Mouse (Mus musculus) neural tube, embryonic 12.5 days (tissue): ENCODE data around the gene Gm47959. TPM values are rescaled to one million over a fixed set of nuclear protein-coding genes. Genes with fewer than 3 reads are reported as not detected.

ENCODE experiments used
- ATAC-seq: fragments of 200-750 bp; cut with Nextera tagmentation; 2 replicates; pipeline ENCODE4 v1.8.0; 2017; ENCODE audit warnings: low read depth, mild to moderate bottlenecking, moderate TSS enrichment, moderate library complexity; ENCODE audit not compliant: low FRiP score
- H3K27ac ChIP-seq: fragments of 300-500 bp; sonication (generic); 2 replicates; pipeline ENCODE4 v1.5.1; 2016
- H3K27me3 ChIP-seq: fragments of 300-500 bp; sonication (generic); replicated peaks from 2 replicates; pipeline ENCODE4 v1.6.1; 2016; ENCODE audit warnings: mild to moderate bottlenecking
- H3K36me3 ChIP-seq: fragments of 300-500 bp; sonication (generic); 2 replicates; pipeline ENCODE4 v1.6.1; 2016; ENCODE audit warnings: mild to moderate bottlenecking
- H3K4me1 ChIP-seq: fragments of 300-500 bp; sonication (generic); 2 replicates; pipeline ENCODE4 v1.6.1; 2016
- H3K4me2 ChIP-seq: fragments of 300-500 bp; sonication (generic); replicated peaks from 2 replicates; pipeline ENCODE4 v1.6.1; 2016; ENCODE audit warnings: mild to moderate bottlenecking
- H3K4me3 ChIP-seq: fragments of 300-500 bp; sonication (generic); 2 replicates; pipeline ENCODE4 v1.5.1; 2016
- H3K9ac ChIP-seq: fragments of 300-500 bp; sonication (generic); 2 replicates; pipeline ENCODE4 v1.6.1; 2016; ENCODE audit warnings: mild to moderate bottlenecking
- H3K9me3 ChIP-seq: fragments of 300-500 bp; sonication (generic); 2 replicates; pipeline ENCODE4 v1.6.1; 2016; ENCODE audit warnings: mild to moderate bottlenecking
- WGBS: fragments of 180-500 bp; shearing (Covaris S2); methylation state at CpG from one replicate; pipeline ENCODE4 v1.1.7; 2016; 5-methylcytosine and 5-hydroxymethylcytosine counted together
- polyA plus RNA-seq: library from polyadenylated mRNA; unstranded; fragments of >200 nt; fragmentation: Nextera tagmentation; extraction: Ambion mirVana; gene quantifications from 2 replicates; pipeline ENCODE4 v1.2.1, GENCODE M21; 2016

The Gm47959 gene
- polyA plus RNA-seq, 1 experiment from 2014 or later, result not detected

DNA sequence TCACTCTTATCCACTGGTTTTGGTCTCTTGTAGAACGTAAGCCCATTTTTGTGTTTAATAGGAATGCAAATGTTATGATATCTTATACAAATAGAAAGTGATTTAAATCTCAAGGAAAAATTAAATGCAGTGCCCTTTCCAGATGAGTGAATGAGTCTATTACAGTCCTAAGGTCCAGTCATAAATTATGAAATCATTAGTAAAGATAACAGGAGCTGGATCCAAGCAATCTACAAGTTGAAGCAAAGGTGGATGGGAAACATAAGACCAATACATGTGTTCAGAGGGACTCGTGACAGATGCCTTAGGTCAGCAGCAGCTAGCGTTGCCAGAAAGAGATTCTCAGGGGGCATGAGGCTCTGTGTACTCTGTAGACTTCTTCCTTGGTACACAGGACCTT, 8.8 kb upstream of the Gm47959 start:
- Histone ChIP-seq H3K27ac (no peak overlapping the region), H3K4me2 (no peak overlapping the region), H3K27me3 (no peaks in the 10 kb centered on the region), H3K36me3 (no peaks in the 10 kb centered on the region), H3K4me3 (no peak overlapping the region), H3K4me1 (no peaks in the 10 kb centered on the region), H3K9me3 (no peaks in the 10 kb centered on the region), H3K9ac (no peak overlapping the region)
- 79% methylated on average over 3 of the region's 3 CpGs for whole genome bisulfite sequencing
- ATAC-seq, result no peak

DNA sequence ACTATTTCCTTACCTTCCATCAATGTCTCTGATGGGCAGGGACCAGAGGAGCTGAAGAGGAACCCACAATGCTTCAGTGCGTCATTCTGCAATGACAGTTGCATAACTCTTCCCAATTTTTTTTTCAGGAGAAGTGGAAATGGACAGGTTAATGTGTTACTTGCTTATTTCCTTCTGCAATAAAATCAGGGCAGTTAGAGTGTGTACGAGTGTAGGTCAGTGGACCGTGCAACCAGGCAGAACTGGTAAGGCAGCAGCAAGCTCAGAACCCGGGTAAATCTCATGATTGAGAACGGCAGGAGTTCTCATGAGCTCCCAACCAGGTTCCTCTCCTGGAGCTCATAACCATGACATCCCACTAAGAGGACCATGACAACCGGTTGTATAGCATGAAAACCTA, 8.3 kb upstream of the Gm47959 start:
- no peak for ATAC-seq
- no peaks in the 10 kb centered on the region for H3K9me3 ChIP-seq
- H3K36me3 ChIP-seq, result no peaks in the 10 kb centered on the region
- no peaks in the 10 kb centered on the region for H3K27me3 ChIP-seq
- WGBS, result 88% methylated on average over 6 of the region's 6 CpGs
- H3K4me1 ChIP-seq, result no peaks in the 10 kb centered on the region
- H3K9ac ChIP-seq, result no peak overlapping the region
- no peak overlapping the region for H3K4me3 ChIP-seq
- no peak overlapping the region for H3K4me2 ChIP-seq
- no peak overlapping the region for H3K27ac ChIP-seq

DNA sequence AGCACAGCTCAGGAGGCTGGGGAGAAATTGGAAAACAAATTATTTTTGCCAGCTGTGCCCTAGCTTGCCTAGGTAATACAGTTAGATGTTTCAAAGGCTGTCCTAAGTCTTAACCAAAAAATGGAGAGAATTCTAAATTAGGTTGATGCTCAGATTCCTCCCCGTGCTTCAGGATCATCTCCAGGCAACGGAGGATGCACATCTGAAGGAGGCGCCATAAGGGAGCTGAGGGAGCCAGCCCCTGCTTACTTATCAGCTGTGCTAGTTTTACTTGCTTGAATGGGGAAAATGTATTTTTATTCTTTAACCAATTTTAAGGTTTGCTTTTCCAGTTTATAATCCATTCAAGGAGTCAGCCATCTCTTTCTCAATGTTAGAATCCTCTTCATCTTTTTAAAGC, 6.4 kb upstream of the Gm47959 start:
- no peak overlapping the region for H3K4me2 ChIP-seq
- H3K27me3 ChIP-seq, result no peaks in the 10 kb centered on the region
- no peak overlapping the region for H3K9ac ChIP-seq
- H3K36me3 ChIP-seq, result no peaks in the 10 kb centered on the region
- H3K4me1 ChIP-seq, result no peaks in the 10 kb centered on the region
- 85% methylated on average over 3 of the region's 3 CpGs for WGBS
- no peak overlapping the region for H3K27ac ChIP-seq
- no peak overlapping the region for H3K4me3 ChIP-seq
- no peak for ATAC-seq
- H3K9me3 ChIP-seq, result no peaks in the 10 kb centered on the region

DNA sequence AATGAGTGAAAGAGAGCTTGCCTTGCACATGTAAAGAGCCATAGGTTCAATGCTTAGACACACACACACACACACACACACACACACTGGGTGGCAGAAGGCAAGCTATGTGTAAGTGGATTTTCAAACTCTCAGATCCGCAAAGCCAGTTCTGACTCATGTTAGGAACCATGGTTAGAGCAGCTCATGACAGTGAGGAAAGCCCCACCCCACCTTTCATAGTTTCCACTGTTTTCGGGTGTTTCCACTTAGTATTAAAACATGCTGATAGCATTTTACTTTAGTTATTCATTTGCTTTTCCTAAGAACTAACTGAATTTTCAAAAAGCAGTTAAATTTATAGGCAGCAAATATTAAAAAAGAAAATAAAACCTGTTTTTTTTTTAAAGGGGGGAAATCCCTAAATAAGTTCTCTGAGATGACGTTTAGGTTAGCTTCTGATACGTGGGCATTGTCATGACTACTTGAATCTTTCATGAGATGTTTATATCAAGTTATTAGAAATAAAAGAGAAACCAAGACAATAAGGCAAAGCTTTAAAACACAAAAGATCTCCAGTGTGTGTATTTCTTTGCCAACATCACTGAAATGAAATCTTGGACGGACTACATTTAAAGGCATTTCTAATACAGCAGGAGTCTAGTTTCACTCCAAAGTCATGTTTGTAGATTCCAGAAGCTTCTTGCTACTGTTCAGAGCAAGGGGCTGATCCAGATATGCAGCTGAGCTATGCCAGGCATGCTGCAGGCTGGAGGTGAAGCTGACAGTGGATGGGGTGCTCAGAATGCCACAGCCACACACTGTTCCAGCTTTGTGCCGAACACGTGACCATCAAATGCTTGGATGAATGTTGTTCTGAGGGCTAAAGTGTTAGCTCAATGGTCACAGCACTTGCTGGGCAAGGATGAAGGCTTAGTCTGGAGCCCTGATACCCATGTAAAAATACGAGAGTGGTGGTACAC, 6.2 kb downstream of the Gm47959 start:
- Histone ChIP-seq H3K9me3 (no peaks in the 10 kb centered on the region), H3K9ac (no peak overlapping the region), H3K4me1 (no peaks in the 10 kb centered on the region), H3K4me3 (no peak overlapping the region), H3K36me3 (no peaks in the 10 kb centered on the region), H3K27ac (no peak overlapping the region), H3K27me3 (no peaks in the 10 kb centered on the region), H3K4me2 (no peak overlapping the region)
- ATAC-seq, result no peak
- 86% methylated on average over 8 of the region's 8 CpGs for WGBS

DNA sequence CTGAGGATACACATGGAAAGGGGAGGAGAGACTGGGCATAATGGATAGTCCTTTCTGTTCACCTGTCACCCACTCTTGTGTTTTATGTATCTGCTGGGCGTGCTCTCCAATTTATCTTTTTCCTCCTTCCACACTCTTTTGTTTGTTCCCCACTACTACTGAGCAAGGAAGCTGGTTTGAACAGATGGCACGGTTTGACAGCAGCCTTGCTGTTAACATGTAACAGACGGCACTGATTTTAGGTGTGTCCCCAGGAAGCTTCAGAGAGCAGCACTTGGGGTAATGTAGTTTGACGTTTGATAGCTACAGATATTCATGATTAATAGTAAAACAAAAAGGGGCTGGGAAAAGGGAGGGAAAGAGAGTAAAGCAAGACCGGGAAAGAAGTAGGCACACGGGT, 7.1 kb downstream of the Gm47959 start:
- no peaks in the 10 kb centered on the region for H3K27me3 ChIP-seq
- no peak for ATAC-seq
- H3K4me2 ChIP-seq, result no peak overlapping the region
- H3K9ac ChIP-seq, result no peak overlapping the region
- H3K4me1 ChIP-seq, result no peaks in the 10 kb centered on the region
- no peaks in the 10 kb centered on the region for H3K36me3 ChIP-seq
- H3K27ac ChIP-seq, result no peak overlapping the region
- WGBS, result 62% methylated on average over 6 of the region's 6 CpGs
- H3K4me3 ChIP-seq, result no peak overlapping the region
- H3K9me3 ChIP-seq, result no peaks in the 10 kb centered on the region

DNA sequence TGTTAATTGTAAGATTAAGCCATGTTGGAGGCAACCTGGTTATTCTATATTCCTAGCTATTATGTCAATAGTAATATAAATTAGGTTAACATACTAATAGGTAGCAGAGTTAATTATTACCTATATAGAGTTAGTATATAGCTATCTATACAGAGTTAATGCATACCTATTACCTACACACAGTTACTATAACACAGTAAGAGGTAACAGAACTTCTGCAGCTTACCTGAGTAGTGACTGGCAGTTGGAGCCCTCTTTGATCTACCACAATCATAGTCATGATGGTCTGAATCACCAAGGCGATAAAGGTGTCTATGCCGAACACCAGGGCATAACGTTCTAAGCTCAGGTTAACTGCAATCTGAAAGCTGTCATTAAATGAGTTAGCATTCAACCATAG, 14.1 kb downstream of the Gm47959 start:
- H3K27me3 ChIP-seq, result no peaks in the 10 kb centered on the region
- no peak for ATAC-seq

DNA sequence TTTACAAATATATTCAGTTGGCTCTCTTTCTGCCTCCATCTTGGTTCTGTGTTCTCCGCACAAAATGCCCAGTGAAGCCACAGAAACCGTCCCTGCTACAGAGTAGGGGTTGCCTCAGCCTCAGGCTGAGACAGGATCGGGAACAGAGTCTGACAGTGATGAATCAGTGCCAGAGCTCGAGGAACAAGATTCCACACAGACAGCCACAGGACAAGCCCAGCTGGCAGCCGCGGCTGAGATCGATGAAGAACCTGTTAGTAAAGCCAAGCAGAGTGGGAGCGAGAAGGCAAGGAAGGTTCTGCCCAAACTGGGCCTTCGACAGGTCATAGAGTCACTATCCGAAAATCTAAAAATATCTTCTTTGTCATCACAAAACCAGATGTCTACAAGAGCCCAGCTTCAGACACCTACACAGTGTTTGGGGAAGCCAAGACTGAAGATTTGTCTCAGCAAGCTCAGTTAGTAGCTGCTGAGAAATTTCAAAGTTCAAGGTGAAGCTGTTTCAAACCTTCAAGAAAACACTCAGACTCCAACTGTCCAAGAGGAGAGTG, 15.1 kb downstream of the Gm47959 start:
- Histone ChIP-seq H3K9me3 (no peaks in the 10 kb centered on the region), H3K27ac (no peak overlapping the region), H3K4me1 (no peaks in the 10 kb centered on the region), H3K36me3 (no peaks in the 10 kb centered on the region), H3K4me2 (no peak overlapping the region), H3K9ac (no peak overlapping the region), H3K4me3 (no peak overlapping the region), H3K27me3 (no peaks in the 10 kb centered on the region)
- 79% methylated on average over 10 of the region's 10 CpGs for WGBS
- ATAC-seq, result no peak

More for the DNA sequence above, 14.1 kb downstream of the Gm47959 start:
- Histone ChIP-seq H3K9ac (no peak overlapping the region), H3K27ac (no peak overlapping the region), H3K4me1 (no peaks in the 10 kb centered on the region), H3K9me3 (no peaks in the 10 kb centered on the region), H3K4me2 (no peak overlapping the region), H3K36me3 (no peaks in the 10 kb centered on the region), H3K4me3 (no peak overlapping the region)
- WGBS, result 91% methylated on average over 3 of the region's 3 CpGs

DNA sequence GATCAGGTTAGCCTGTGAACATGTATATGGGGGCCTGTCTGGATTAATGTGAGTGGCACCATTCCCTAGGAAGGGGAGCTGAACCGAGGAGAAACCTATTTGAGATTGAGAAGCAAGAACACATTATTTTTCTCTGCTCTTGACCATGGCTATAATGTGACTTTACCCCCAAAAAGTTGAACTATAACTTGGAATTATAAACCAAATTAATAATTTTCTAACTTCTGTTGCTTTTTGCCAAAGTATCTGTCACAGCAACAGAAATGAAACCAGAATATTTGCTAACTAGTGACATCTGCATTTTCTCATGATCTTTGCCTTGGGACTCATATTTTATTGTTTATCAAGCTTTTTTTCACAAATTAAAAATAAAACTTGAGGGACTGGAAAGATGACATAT, 16.2 kb downstream of the Gm47959 start:
- Histone ChIP-seq H3K9ac (no peak overlapping the region), H3K9me3 (no peaks in the 10 kb centered on the region), H3K27ac (no peak overlapping the region), H3K4me1 (no peaks in the 10 kb centered on the region), H3K4me2 (no peak overlapping the region), H3K27me3 (no peaks in the 10 kb centered on the region), H3K36me3 (no peaks in the 10 kb centered on the region), H3K4me3 (no peak overlapping the region)
- WGBS, result 61% methylated on average over 1 of the region's 1 CpGs
- ATAC-seq, result no peak

DNA sequence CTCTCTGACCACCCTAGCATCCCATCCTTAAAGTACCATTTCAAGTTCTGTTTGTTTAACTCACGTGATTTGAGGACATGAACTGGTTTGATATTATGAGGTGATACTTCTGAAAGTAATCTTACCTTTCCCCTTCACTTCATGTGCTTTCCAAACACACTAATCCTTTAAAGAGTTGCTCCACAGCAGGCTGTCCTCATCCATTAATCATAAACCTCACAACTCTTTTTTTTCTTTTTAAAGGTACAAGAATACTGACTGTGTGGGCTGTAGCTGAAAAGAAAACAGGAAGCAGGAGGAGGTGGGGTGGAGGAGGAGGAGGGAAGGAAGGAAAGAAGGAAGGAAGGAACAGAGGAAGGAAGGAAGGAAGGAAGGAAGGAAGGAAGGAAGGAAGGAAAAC, 31.6 kb downstream of the Gm47959 start:
- 70% methylated on average over 1 of the region's 1 CpGs for WGBS
- no peak overlapping the region for H3K27ac ChIP-seq
- peaks cover 2% of the 10 kb centered on the region; the same call in 1 of the 2 replicates for H3K4me1 ChIP-seq
- no peak overlapping the region for H3K4me2 ChIP-seq
- ATAC-seq, result no peak
- no peak overlapping the region for H3K9ac ChIP-seq
- H3K36me3 ChIP-seq, result no peaks in the 10 kb centered on the region
- H3K4me3 ChIP-seq, result no peak overlapping the region
- H3K27me3 ChIP-seq, result no peaks in the 10 kb centered on the region
- H3K9me3 ChIP-seq, result no peaks in the 10 kb centered on the region

DNA sequence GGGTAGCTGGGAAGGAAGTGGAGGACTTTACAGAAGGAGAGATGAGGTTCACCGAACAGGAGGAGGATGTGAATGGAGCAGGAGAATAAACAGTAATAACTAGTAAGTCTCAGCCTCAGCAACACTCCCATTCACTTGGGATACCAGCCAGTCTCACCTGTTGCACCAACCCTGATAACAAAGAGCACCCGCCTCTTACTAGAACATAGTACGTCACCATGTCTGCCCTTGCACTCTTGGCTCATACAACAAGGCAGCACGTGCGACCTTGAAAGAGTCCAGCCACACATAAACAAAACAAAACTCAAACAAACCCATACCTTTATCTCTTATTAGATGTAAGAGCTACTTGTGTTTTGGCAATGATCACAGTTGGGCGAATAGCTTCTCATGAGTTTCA, 32.2 kb downstream of the Gm47959 start:
- Histone ChIP-seq H3K36me3 (no peaks in the 10 kb centered on the region), H3K9ac (no peak overlapping the region), H3K4me3 (no peak overlapping the region), H3K4me1 (peaks cover 2% of the 10 kb centered on the region; the same call in 1 of the 2 replicates), H3K27ac (no peak overlapping the region), H3K9me3 (no peaks in the 10 kb centered on the region), H3K4me2 (no peak overlapping the region), H3K27me3 (no peaks in the 10 kb centered on the region)
- 95% methylated on average over 6 of the region's 6 CpGs for WGBS
- no peak for ATAC-seq

DNA sequence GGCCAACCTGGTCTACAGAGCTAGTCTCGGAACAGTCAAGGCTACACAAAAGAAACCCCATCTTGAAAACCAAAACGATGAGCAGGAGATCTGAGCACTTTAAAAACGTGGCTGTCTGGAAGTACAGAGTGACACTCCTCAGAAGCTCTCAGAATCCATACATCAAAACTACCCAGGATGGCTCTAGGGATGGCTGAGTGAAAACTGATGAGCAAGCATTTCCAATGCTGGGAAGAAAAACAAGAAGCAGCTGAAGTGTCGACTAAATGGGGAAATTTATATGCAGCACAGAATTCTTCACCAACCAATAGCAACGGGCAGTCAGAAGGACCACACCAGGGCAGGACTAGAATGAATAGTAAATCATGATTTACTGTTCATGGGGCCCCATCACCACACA, 34.2 kb downstream of the Gm47959 start:
- H3K27ac ChIP-seq, result no peak overlapping the region
- H3K4me2 ChIP-seq, result no peak overlapping the region
- no peak overlapping the region for H3K4me3 ChIP-seq
- H3K9me3 ChIP-seq, result no peaks in the 10 kb centered on the region
- H3K27me3 ChIP-seq, result no peaks in the 10 kb centered on the region
- WGBS, result 63% methylated on average over 5 of the region's 5 CpGs
- H3K9ac ChIP-seq, result no peak overlapping the region
- H3K4me1 ChIP-seq, result peaks cover 2% of the 10 kb centered on the region; the same call in 1 of the 2 replicates
- no peaks in the 10 kb centered on the region for H3K36me3 ChIP-seq
- ATAC-seq, result no peak

DNA sequence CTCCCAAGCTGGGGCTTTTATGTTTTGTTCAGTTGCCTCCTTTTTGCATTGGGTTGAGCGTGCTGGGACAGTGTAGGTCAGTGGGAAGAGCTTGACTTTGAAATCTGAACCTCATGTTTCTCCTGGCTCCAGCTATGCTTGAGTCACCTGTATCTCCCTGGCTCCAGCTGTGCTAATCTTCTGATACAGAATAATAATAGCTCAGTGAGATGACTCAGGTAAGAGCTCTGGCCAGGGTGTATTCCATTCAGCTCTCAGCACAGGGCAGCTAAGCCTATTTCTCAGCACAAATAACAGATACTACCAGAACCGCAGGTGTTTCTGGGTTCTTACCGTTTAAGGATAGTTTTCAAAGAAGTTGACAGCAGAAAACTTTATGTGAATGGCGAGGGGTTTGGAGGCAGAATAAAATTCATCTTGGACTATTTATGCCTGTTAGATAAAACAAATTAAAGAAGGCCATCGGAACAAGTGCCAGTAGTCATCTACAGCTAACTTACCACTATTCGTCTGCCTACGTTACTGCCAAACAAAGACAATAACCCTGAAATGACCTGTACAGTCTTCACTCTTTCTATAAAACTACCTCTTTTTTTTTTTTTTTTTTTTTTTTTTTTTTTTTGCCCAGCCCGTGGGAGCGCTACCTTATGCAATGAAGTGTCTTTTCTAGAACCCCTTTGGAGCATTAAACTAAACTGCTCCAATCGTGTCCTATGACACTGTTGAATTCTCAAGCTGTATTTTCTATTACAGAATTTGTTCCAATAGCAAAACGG, 36.7 kb downstream of the Gm47959 start:
- no peak for ATAC-seq
- WGBS, result 73% methylated on average over 11 of the region's 11 CpGs
- no peaks in the 10 kb centered on the region for H3K9me3 ChIP-seq
- peaks cover 2% of the 10 kb centered on the region; the same call in 1 of the 2 replicates for H3K4me1 ChIP-seq
- H3K27ac ChIP-seq, result no peak overlapping the region
- H3K36me3 ChIP-seq, result no peaks in the 10 kb centered on the region
- no peak overlapping the region for H3K4me2 ChIP-seq
- no peaks in the 10 kb centered on the region for H3K27me3 ChIP-seq
- H3K9ac ChIP-seq, result no peak overlapping the region
- H3K4me3 ChIP-seq, result no peak overlapping the region
